Mouse (Mus musculus): ENCODE results near the gene Kifc3.

GRCm38 (mm10) chr8:95058661-95059060 is 144.0 kb downstream of the Kifc3 start:
- TF ChIP-seq CTCF (IDR thresholded peaks at IDR 0.05; ENCODE audit: low read depth, low read length) = no peak
- TF ChIP-seq GATA1 (IDR thresholded peaks at IDR 0.05; ENCODE audit: borderline replicate concordance, low read length) = no peak
- TF ChIP-seq TAL1 (conservative IDR thresholded peaks at IDR 0.05; ENCODE audit: low read depth, low read length) = no peak
- no peak for TF ChIP-seq POLR2AphosphoS5 (IDR thresholded peaks at IDR 0.05; ENCODE audit: insufficient replicate concordance, low read depth, low read length)
- TF ChIP-seq GATA2 (IDR thresholded peaks at IDR 0.05; ENCODE audit: borderline replicate concordance, low read depth, low read length) = no peak
